Mouse (Mus musculus) gastrocnemius, adult 8-10 months (tissue): Measurements from ENCODE around the gene Sprn. TPM values are rescaled to one million over a fixed set of nuclear protein-coding genes. Genes with fewer than 3 reads are reported as not detected.

Experiments
- DNase-seq, 2 experiments: peaks; one replicate each; pipeline ENCODE4 v3.0.0; 2022; ENCODE audit warnings: low spot score in 2 of 2
- total RNA-seq, 4 experiments: library from RNA; stranded (reverse); gene quantifications; 2 replicates each; pipeline ENCODE4 v1.2.4; 2022

Gene Sprn
- total RNA-seq, 4 experiments from 2014 or later = 0.07 to 0.22 (median 0.16) TPM

DNA sequence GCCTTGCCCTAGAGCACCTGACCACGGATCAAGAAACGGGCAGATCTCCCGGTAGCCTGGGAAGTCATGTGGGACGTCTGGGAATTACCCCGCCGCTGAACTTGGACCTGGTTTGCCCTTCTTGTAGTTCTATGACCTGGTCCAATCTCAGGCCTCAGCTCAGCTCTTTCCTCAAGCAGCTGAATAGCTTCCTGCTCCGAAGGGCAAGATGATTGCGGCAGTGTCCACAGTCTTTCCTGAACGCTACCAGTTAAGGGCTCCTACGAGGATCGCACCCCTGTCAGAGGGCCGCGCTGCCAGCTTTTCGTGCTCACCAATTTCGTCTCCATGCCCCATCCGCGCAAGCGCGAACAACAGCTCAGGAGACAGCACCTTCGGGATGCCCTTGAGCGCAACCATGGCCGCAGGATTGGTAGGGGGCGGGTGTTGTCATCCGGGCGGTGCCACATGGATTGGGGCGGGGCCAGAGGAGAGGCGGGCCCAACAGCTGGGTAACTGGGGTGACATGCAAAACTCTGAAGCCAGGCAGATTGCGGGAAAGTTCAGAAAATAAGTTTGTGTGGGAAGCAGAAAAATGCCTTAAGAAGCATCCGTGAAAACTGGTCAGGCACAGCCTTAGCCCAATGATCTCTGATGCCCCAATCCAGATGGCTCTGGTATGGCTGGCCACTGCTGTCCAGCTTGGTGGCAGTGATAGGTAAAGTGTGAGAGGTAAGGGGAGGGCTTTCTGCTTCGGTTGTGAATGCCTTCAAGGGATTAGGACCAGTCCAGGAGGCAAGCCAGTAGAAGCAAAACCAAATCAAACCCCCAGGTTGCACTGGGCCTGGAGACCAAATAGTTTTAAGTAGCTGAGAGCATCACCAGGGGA lies 52.5 kb downstream of the Sprn start, which contains the start of gene Fuom:
TSS of gene Fuom (minus strand) at position 449 of the 868 bp plus-strand sequence.
- DNase-seq = peak; percentile 73 to 80

- no peak for DNase-seq
These were observed 53.2 kb downstream of the Sprn start for GRCm38 (mm10) chr7:140101498-140101897.

Other genes starting within 250 kb of the Sprn start
- gene Utf1, start 211.1 kb downstream of the Sprn start, total RNA-seq = not detected
- not detected for gene 6430531B16Rik, start 176.1 kb downstream of the Sprn start, total RNA-seq
- under 1 TPM in 3 of 4 experiments, not detected in 1; 0.22 to 0.54 (median 0.39) TPM for gene Adam8, start 162.3 kb downstream of the Sprn start, total RNA-seq
- 10 to 100 TPM in 1 of 4 experiments, 1 to 10 TPM in 3; 6.1 to 11.2 (median 8.4) TPM for gene Zfp511, start 118.5 kb downstream of the Sprn start, total RNA-seq
- 10 to 100 TPM; 19.9 to 22.3 (median 20.9) TPM for gene Tubgcp2, start 118.2 kb downstream of the Sprn start, total RNA-seq
- not detected for gene Msx3, start 105.8 kb downstream of the Sprn start, total RNA-seq
- gene Caly, start 72.3 kb downstream of the Sprn start, total RNA-seq = under 1 TPM; 0.29 to 0.78 (median 0.47) TPM
- not detected for gene Prap1, start 61.5 kb downstream of the Sprn start, total RNA-seq
- 10 to 100 TPM; 28.9 to 41.2 (median 36.3) TPM for gene Fuom, start 52.4 kb downstream of the Sprn start, total RNA-seq
- gene Paox, start 39.1 kb downstream of the Sprn start, total RNA-seq = 1 to 10 TPM; 1.5 to 4.3 (median 4.1) TPM
- gene Echs1, start 38.4 kb downstream of the Sprn start, total RNA-seq = 100 to 1,000 TPM; 113 to 159 (median 136) TPM
- gene Mtg1, start 17.3 kb downstream of the Sprn start, total RNA-seq = 10 to 100 TPM; 24.2 to 28.0 (median 25.1) TPM
- gene Olfr522, start 9.9 kb upstream of the Sprn start, total RNA-seq = not detected
- not detected for gene Olfr523, start 18.3 kb upstream of the Sprn start, total RNA-seq
- not detected for gene Olfr524, start 51.1 kb upstream of the Sprn start, total RNA-seq
- gene Cd163l1, start 63.4 kb upstream of the Sprn start, total RNA-seq = not detected
- gene 5830411N06Rik, start 92.4 kb upstream of the Sprn start, total RNA-seq = not detected
- not detected for gene Olfr525, start 166.0 kb upstream of the Sprn start, total RNA-seq
- gene Olfr527, start 179.1 kb upstream of the Sprn start, total RNA-seq = not detected
- not detected for gene Olfr60, start 206.8 kb upstream of the Sprn start, total RNA-seq
- not detected for gene Olfr530, start 221.5 kb upstream of the Sprn start, total RNA-seq
- gene Olfr531, start 248.0 kb upstream of the Sprn start, total RNA-seq = not detected